Mouse (Mus musculus): Measurements from ENCODE around the gene Rrbp1.

DNA sequence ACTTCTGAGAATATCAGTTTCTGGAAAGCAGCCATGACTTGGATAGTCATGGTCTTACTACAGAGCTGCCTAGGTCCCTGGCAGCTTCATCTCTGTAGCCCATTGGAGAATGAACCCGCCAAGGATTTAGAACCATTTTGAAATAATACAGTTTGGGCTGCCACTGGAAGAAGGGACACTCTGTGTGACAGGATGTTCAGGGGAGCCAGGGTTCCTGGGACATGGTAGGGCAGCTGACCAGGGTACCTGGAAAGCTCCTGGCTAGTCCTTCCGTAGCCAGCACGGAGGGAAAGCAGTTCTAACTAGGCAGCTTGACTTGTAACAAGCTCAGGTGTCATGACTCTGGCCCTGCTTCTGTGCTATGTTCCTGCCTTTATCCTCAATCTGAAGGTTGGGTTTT is 66.3 kb downstream of the Rrbp1 start:
- no peak for TF ChIP-seq CTCF (IDR thresholded peaks at IDR 0.05; ENCODE audit: low read depth, low read length)
- no peak for TF ChIP-seq GATA1 (IDR thresholded peaks at IDR 0.05; ENCODE audit: borderline replicate concordance, low read length)
- no peak for TF ChIP-seq POLR2AphosphoS5 (IDR thresholded peaks at IDR 0.05; ENCODE audit: insufficient replicate concordance, low read depth, low read length)
- no peak for TF ChIP-seq TAL1 (conservative IDR thresholded peaks at IDR 0.05; ENCODE audit: low read depth, low read length)
